Mouse (Mus musculus) spleen, adult 2 months (tissue): ENCODE data around the gene Fbxl13.

ENCODE experiments used
- CTCF ChIP-seq: fragments of 200-500 bp; IDR thresholded peaks from 2 replicates; pipeline ENCODE4 v1.5.1; 2011; ENCODE audit warnings: mild to moderate bottlenecking, inconsistent platforms; ENCODE audit not compliant: insufficient read depth, insufficient read length, insufficient replicate concordance; ENCODE audit errors: extremely low read depth
- POLR2A ChIP-seq: fragments of 200-500 bp; IDR thresholded peaks from 2 replicates; pipeline ENCODE4 v1.6.1; 2011; ENCODE audit warnings: low read depth, low read length, inconsistent platforms

GRCm38 (mm10) chr5:21547005-21547404 is 98.4 kb downstream of the Fbxl13 start:
- TF ChIP-seq CTCF (no peak), POLR2A (no peak)
